Mouse (Mus musculus): ENCODE results near the gene Tiam1. TPM values are rescaled to one million over a fixed set of nuclear protein-coding genes. Genes with fewer than 3 reads are reported as not detected.

The Tiam1 gene
- polyA plus RNA-seq, 1 experiment = 14.1 TPM

DNA sequence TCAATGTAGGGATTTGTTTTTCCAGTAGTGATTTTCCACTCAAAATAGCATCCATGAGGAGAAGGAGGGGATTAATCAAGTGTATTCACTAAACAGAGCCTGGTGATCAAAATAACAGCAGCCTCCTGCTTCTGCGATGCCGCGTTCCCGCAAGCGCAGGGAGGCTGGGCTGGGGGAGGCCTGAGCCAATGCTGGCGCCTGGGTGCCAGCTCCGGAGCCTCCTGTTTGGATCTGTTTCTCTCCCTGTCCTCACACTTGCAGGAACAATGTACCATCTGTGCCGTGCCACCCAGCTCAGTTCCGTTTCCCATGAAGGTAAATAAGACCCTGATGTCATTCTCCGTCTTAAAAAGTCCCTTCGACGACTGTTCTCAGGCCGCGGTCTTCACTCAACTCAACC, 222.2 kb downstream of the Tiam1 start:
- DNase-seq = no peak
- Histone ChIP-seq H3K4me1 (replicated peaks; ENCODE audit: control insufficient read depth, insufficient read depth, low read length) (no peaks in the 10 kb centered on the region), H3K36me3 (ENCODE audit: control insufficient read depth, insufficient read depth, low read length) (no peaks in the 10 kb centered on the region), H3K4me3 (ENCODE audit: control insufficient read depth, insufficient read depth, low read length) (no peak overlapping the region), H3K27ac (ENCODE audit: control insufficient read depth, insufficient read depth, low read length) (no peak overlapping the region), H3K27me3 (ENCODE audit: control insufficient read depth, insufficient read depth, low read length) (no peaks in the 10 kb centered on the region)
- no peak for TF ChIP-seq CTCF (IDR thresholded peaks at IDR 0.05; ENCODE audit: borderline replicate concordance, control insufficient read depth, extremely low read depth, insufficient read depth, low read length, poor library complexity)
- TF ChIP-seq POLR2A (IDR thresholded peaks at IDR 0.05; ENCODE audit: control insufficient read depth, extremely low read depth, insufficient read depth, low read length, poor library complexity) = no peak
- WGBS = 96% methylated on average over 14 of the region's 14 CpGs

DNA sequence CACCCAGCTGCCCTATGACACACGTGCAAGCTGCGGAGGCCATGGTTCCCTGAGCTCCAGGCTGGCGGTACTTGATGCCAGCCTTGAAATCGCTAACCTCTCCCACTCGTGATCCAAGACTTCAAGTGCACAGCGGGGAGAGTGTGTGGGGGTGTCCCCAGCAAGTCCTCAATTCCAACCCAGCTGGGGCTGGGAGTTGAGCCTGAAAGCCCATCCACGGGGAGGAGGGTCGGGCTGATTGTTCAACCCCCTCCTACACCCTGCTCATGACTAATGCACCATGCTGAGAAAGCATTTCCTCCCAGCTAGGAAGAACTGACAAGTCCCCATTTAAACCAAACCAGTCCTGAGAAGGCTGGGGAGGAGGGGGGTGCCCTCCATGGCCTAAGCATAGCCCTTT, 223.2 kb downstream of the Tiam1 start:
- TF ChIP-seq CTCF (IDR thresholded peaks at IDR 0.05; ENCODE audit: borderline replicate concordance, control insufficient read depth, extremely low read depth, insufficient read depth, low read length, poor library complexity) (no peak), POLR2A (IDR thresholded peaks at IDR 0.05; ENCODE audit: control insufficient read depth, extremely low read depth, insufficient read depth, low read length, poor library complexity) (no peak)
- H3K27me3 ChIP-seq (ENCODE audit: control insufficient read depth, insufficient read depth, low read length) = no peaks in the 10 kb centered on the region
- H3K36me3 ChIP-seq (ENCODE audit: control insufficient read depth, insufficient read depth, low read length) = no peaks in the 10 kb centered on the region
- H3K4me3 ChIP-seq (ENCODE audit: control insufficient read depth, insufficient read depth, low read length) = no peak overlapping the region
- 92% methylated on average over 8 of the region's 8 CpGs for WGBS
- no peak for DNase-seq
- H3K27ac ChIP-seq (ENCODE audit: control insufficient read depth, insufficient read depth, low read length) = no peak overlapping the region
- no peaks in the 10 kb centered on the region for H3K4me1 ChIP-seq (replicated peaks; ENCODE audit: control insufficient read depth, insufficient read depth, low read length)

DNA sequence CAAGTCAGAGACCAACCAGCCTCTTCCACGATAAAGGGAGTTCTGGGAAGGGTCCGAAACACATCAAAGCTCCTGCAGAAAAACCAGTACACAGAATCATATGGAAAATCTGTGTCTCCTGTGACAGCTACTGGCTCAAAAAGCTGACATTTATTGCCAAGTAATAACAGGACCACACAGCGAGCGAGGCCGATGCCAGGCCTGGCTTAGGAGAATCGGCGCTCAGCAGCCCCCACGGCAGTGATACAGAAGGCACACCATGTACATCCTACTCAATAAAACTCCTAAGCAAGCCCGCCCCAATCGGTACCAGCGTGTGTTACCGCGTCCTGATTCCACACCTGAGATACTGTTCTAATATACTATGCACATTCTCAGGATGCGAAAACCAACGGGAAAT, 226.2 kb downstream of the Tiam1 start:
- DNase-seq = no peak
- Histone ChIP-seq H3K4me3 (ENCODE audit: control insufficient read depth, insufficient read depth, low read length) (no peak overlapping the region), H3K27me3 (ENCODE audit: control insufficient read depth, insufficient read depth, low read length) (no peaks in the 10 kb centered on the region), H3K36me3 (ENCODE audit: control insufficient read depth, insufficient read depth, low read length) (no peaks in the 10 kb centered on the region), H3K27ac (ENCODE audit: control insufficient read depth, insufficient read depth, low read length) (no peak overlapping the region), H3K4me1 (replicated peaks; ENCODE audit: control insufficient read depth, insufficient read depth, low read length) (peaks cover 3% of the 10 kb centered on the region; the same call in 1 of the 2 replicates)
- TF ChIP-seq POLR2A (IDR thresholded peaks at IDR 0.05; ENCODE audit: control insufficient read depth, extremely low read depth, insufficient read depth, low read length, poor library complexity) (no peak), CTCF (IDR thresholded peaks at IDR 0.05; ENCODE audit: borderline replicate concordance, control insufficient read depth, extremely low read depth, insufficient read depth, low read length, poor library complexity) (no peak)
- WGBS = 97% methylated on average over 15 of the region's 15 CpGs

DNA sequence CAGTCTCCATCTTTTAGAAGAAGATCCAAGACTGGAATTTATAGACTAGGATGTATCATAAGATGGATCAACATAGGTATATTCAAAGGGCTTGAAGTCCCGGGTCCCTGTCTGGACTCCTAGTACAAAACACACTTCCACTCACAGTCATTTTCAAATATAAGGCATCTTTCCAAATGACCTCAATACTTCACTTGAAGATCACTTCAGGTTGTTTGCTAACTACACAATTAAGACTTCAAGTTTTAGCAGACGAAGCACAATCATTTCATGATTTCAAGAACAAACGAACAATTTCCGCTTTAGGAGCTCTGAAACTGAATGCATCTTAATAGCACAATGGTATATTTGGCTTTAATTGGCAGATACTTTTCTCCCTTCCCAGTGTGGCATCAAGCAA, 228.6 kb downstream of the Tiam1 start:
- TF ChIP-seq POLR2A (IDR thresholded peaks at IDR 0.05; ENCODE audit: control insufficient read depth, extremely low read depth, insufficient read depth, low read length, poor library complexity) (no peak), CTCF (IDR thresholded peaks at IDR 0.05; ENCODE audit: borderline replicate concordance, control insufficient read depth, extremely low read depth, insufficient read depth, low read length, poor library complexity) (no peak)
- Histone ChIP-seq H3K27me3 (ENCODE audit: control insufficient read depth, insufficient read depth, low read length) (no peaks in the 10 kb centered on the region), H3K36me3 (ENCODE audit: control insufficient read depth, insufficient read depth, low read length) (no peaks in the 10 kb centered on the region), H3K4me1 (replicated peaks; ENCODE audit: control insufficient read depth, insufficient read depth, low read length) (peaks cover 3% of the 10 kb centered on the region; the same call in 1 of the 2 replicates), H3K27ac (ENCODE audit: control insufficient read depth, insufficient read depth, low read length) (no peak overlapping the region), H3K4me3 (ENCODE audit: control insufficient read depth, insufficient read depth, low read length) (no peak overlapping the region)
- 96% methylated on average over 4 of the region's 4 CpGs for WGBS
- no peak for DNase-seq

DNA sequence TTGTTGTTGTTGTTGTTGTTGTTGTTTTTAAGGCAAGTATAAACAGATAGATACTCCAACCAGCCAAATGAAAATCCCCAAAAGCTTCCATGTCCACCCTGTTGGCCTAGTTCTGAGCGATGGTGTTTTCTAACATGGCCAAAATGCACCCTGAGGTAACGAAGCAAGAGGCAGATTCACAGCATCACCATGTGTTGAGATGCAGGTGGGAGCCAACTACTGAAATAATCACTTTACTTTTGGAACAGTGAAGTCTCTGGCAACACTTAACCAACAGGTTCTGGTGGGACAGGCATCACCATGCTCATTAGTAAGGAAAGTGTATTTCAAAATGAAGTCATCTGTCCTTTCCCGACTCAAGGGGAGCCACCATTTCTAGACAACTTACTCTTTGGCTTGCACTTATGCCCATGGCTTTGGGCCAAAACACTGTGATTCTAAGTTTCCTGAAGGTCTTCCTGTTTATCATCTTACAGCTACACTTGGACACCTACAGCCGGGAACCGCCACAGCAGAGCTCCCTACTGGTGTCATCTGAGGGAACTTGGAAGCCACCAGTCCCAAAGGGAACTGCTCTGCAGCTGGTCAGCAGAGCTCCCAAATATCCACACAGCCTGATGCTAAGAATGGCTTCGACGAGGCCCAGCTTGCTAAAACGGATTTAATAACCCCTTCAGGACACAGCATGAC, 230.7 kb downstream of the Tiam1 start:
- peaks cover 3% of the 10 kb centered on the region; the same call in 1 of the 2 replicates for H3K4me1 ChIP-seq (replicated peaks; ENCODE audit: control insufficient read depth, insufficient read depth, low read length)
- no peak for DNase-seq
- H3K4me3 ChIP-seq (ENCODE audit: control insufficient read depth, insufficient read depth, low read length) = no peak overlapping the region
- H3K27ac ChIP-seq (ENCODE audit: control insufficient read depth, insufficient read depth, low read length) = no peak overlapping the region
- H3K27me3 ChIP-seq (ENCODE audit: control insufficient read depth, insufficient read depth, low read length) = no peaks in the 10 kb centered on the region
- no peaks in the 10 kb centered on the region for H3K36me3 ChIP-seq (ENCODE audit: control insufficient read depth, insufficient read depth, low read length)
- TF ChIP-seq CTCF (IDR thresholded peaks at IDR 0.05; ENCODE audit: borderline replicate concordance, control insufficient read depth, extremely low read depth, insufficient read depth, low read length, poor library complexity) (no peak), POLR2A (IDR thresholded peaks at IDR 0.05; ENCODE audit: control insufficient read depth, extremely low read depth, insufficient read depth, low read length, poor library complexity) (no peak)
- 78% methylated on average over 8 of the region's 8 CpGs for WGBS

DNA sequence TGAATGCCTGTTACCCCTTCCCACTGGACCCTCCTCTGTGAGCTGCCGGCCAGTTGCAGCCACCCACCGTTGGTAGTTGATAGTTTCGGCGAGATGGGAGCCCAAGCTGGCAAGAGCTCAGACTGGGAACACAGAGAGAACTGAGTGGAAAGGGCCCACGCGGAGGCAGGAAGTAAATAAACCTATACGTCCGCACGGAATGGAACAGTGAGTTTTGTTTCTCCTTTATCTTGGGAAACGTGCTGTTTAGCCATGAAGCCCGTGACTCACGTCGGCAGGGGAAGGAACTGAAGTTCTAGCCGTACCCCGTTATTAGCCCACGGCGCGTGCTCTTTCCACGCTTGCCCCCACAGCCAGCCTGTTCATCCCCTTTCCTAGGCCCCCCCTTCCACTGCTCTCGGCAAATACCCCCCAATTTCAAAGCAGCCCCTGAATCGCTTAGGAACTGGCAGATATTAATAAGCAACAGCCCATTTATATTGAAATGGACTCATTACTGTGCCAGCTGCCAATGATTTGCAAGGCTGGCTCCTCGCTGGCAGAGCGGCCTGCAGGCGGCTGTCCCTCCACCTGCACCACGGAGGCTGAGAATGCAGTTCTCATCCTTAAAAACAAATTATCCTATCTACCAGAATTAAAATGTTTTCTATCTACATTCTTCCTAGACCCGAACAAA, 234.0 kb downstream of the Tiam1 start:
- H3K27ac ChIP-seq (ENCODE audit: control insufficient read depth, insufficient read depth, low read length) = no peak overlapping the region
- H3K4me3 ChIP-seq (ENCODE audit: control insufficient read depth, insufficient read depth, low read length) = no peak overlapping the region
- no peak for DNase-seq
- H3K27me3 ChIP-seq (ENCODE audit: control insufficient read depth, insufficient read depth, low read length) = no peaks in the 10 kb centered on the region
- TF ChIP-seq POLR2A (IDR thresholded peaks at IDR 0.05; ENCODE audit: control insufficient read depth, extremely low read depth, insufficient read depth, low read length, poor library complexity) (no peak), CTCF (IDR thresholded peaks at IDR 0.05; ENCODE audit: borderline replicate concordance, control insufficient read depth, extremely low read depth, insufficient read depth, low read length, poor library complexity) (no peak)
- no peaks in the 10 kb centered on the region for H3K36me3 ChIP-seq (ENCODE audit: control insufficient read depth, insufficient read depth, low read length)
- peaks cover 3% of the 10 kb centered on the region; the same call in 1 of the 2 replicates for H3K4me1 ChIP-seq (replicated peaks; ENCODE audit: control insufficient read depth, insufficient read depth, low read length)
- WGBS = 88% methylated on average over 26 of the region's 26 CpGs
